Mouse (Mus musculus) liver, embryonic 12.5 days (tissue): ENCODE measurements around the gene Sdcbp2. TPM values are rescaled to one million over a fixed set of nuclear protein-coding genes. Genes with fewer than 3 reads are reported as not detected.

Source experiments
- ATAC-seq: fragments of 200-750 bp; cut with Nextera tagmentation; 2 replicates; pipeline ENCODE4 v1.8.0; 2017; ENCODE audit warnings: moderate number of reproducible peaks, mild to moderate bottlenecking, moderate library complexity
- H3K27ac ChIP-seq: fragments of 300-500 bp; sonication (generic); 2 replicates; pipeline ENCODE4 v1.5.1; 2016; ENCODE audit warnings: mild to moderate bottlenecking
- H3K27me3 ChIP-seq: fragments of 300-500 bp; sonication (generic); replicated peaks from 2 replicates; pipeline ENCODE4 v1.6.1; 2016; ENCODE audit warnings: mild to moderate bottlenecking, moderate library complexity
- H3K36me3 ChIP-seq: fragments of 300-500 bp; sonication (generic); 2 replicates; pipeline ENCODE4 v1.6.1; 2016; ENCODE audit warnings: mild to moderate bottlenecking, moderate library complexity
- H3K4me1 ChIP-seq: fragments of 300-500 bp; sonication (generic); 2 replicates; pipeline ENCODE4 v1.6.1; 2016
- H3K4me2 ChIP-seq: fragments of 300-500 bp; sonication (generic); 2 replicates; pipeline ENCODE4 v1.6.1; 2016; ENCODE audit warnings: mild to moderate bottlenecking, moderate library complexity
- H3K4me3 ChIP-seq: fragments of 300-500 bp; sonication (generic); 2 replicates; pipeline ENCODE4 v1.5.1; 2016; ENCODE audit warnings: mild to moderate bottlenecking, moderate library complexity
- H3K9ac ChIP-seq: fragments of 300-500 bp; sonication (generic); 2 replicates; pipeline ENCODE4 v1.6.1; 2016; ENCODE audit warnings: mild to moderate bottlenecking, moderate library complexity
- H3K9me3 ChIP-seq: fragments of 300-500 bp; sonication (generic); replicated peaks from 2 replicates; pipeline ENCODE4 v1.6.1; 2016; ENCODE audit warnings: mild to moderate bottlenecking, moderate library complexity
- WGBS: fragments of 180-500 bp; shearing (Covaris S2); methylation state at CpG from one replicate; pipeline ENCODE4 v1.1.7; 2016; ENCODE audit not compliant: insufficient replicate concordance; 5-methylcytosine and 5-hydroxymethylcytosine counted together
- polyA plus RNA-seq: library from polyadenylated mRNA; unstranded; fragments of >200 nt; fragmentation: Nextera tagmentation; extraction: Ambion mirVana; gene quantifications from 2 replicates; pipeline ENCODE4 v1.2.1, GENCODE M21; 2016

The Sdcbp2 gene
- polyA plus RNA-seq, 1 experiment from 2014 or later, result 0.45 TPM

DNA sequence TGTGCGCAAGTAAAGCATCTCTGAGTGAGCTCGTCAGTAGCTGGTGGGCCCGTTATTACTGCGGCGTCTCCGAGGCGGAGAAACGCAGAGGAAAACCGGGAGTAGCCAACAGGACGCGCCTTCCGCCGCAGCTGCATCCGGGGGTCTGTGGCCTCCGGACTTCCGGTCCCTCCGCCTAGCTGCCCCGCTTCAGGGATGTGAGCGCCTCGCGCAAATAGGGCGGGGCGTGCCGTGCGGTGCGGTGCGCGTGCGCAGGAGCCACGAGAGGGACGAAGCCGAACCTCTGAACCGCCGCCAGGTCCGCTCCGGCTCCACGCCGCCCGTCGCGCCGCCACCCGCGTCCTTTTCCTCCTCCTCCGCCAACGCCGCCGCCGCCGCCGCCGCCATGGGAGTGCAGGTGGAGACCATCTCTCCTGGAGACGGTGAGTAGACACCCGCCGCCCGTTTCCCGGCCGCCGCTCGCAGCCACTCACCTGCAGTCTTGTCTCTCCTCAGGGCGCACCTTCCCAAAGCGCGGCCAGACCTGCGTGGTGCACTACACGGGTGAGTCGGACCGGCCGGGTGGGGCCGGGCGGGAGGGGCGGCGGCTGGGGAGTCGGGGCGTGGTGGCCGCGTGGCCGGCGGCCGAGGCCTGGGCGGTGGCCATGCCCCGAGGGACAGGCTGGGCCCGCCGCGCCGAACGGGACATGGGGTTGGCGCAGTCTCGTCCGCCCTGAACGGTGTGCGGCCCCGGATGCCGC lies 29.9 kb upstream of the Sdcbp2 start, which contains the start of gene Fkbp1a:
Fkbp1a (plus strand) TSS at position 161 of the 740 bp plus-strand sequence.
- Histone ChIP-seq H3K27me3 (no peaks in the 10 kb centered on the region), H3K9me3 (no peaks in the 10 kb centered on the region), H3K27ac (peak within 1 kb of the TSS; percentile 86), H3K4me3 (peak within 1 kb of the TSS; percentile 80), H3K36me3 (peaks cover 32% of the 10 kb centered on the region), H3K4me1 (peaks cover 42% of the 10 kb centered on the region), H3K9ac (peak within 1 kb of the TSS; percentile 86), H3K4me2 (peak within 1 kb of the TSS; percentile 96)
- under 1% methylated on average over 56 of the region's 93 CpGs for WGBS
- ATAC-seq, result peak; percentile 95

DNA sequence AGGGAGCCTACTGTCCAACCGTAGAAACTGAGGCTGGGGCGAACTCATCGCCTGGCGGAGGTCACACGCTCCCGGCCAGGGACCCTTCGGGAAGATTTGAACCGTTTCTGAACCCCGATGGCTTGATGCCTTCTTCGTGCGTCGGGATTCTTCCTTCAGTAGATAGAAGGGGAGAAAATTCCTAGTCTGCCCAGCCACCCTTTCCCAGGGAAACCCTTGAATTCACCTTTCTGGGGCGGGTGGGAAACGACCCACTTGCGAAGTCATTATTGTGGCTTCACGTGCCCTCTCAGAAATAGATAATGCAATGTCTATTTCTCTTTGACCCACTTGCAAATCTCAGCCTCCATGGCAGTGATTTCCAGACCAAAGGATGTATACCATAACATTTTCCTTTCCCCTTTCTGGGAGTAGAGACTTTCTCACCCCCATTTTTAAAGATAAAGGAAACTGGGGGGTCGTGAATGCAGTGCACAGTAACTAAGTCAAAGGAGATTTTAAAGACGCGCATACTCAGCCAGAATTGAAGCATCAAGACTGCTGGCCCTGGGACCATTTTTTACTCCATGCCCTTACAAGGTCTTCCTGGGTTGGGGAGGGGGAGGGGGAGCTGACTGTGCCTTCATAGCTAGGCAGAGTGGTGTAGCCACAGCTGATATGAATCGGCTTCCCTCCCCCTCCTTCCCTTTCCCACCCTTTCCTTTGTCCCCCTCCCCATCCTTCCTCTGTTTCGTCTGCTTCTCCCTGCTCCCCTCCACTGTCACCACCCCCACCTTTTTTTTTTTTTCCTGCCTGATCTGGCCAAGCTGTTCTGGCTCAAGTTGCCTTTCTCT lies 29.1 kb upstream of the Sdcbp2 start:
- H3K4me3 ChIP-seq, result peak overlapping the region; percentile 80
- H3K27me3 ChIP-seq, result no peaks in the 10 kb centered on the region
- peak overlapping the region; percentile 96 for H3K4me2 ChIP-seq
- WGBS, result 3% methylated on average over 21 of the region's 21 CpGs
- peak overlapping the region; percentile 86 for H3K9ac ChIP-seq
- peaks cover 42% of the 10 kb centered on the region for H3K4me1 ChIP-seq
- ATAC-seq, result no peak
- H3K9me3 ChIP-seq, result no peaks in the 10 kb centered on the region
- H3K36me3 ChIP-seq, result peaks cover 40% of the 10 kb centered on the region
- peak overlapping the region; percentile 86 for H3K27ac ChIP-seq

DNA sequence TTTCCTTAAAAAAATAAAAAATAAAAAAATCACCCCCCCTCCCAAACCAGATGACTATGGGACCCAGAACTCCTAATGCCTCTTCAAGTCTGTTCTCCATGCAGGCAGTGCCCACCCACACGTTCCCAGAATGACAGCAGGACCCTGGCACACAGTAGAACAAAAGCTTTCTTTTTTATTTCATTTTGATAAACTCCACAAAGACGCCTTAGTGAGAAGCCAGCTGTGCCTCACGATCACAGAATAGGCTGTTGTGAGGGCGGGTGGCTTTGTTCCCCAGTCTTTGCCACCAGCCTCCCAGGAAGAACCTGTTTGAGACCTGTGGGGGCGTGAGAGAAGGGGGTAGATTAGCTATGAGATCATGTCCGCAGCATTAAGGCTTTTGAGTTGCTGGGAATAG lies 27.7 kb upstream of the Sdcbp2 start:
- H3K4me3 ChIP-seq, result no peak overlapping the region
- 53% methylated on average over 6 of the region's 6 CpGs for WGBS
- H3K27ac ChIP-seq, result no peak overlapping the region
- H3K4me2 ChIP-seq, result peak overlapping the region; percentile 96
- no peaks in the 10 kb centered on the region for H3K27me3 ChIP-seq
- no peak overlapping the region for H3K9ac ChIP-seq
- H3K36me3 ChIP-seq, result peaks cover 53% of the 10 kb centered on the region
- no peak for ATAC-seq
- H3K4me1 ChIP-seq, result peaks cover 42% of the 10 kb centered on the region
- H3K9me3 ChIP-seq, result no peaks in the 10 kb centered on the region

DNA sequence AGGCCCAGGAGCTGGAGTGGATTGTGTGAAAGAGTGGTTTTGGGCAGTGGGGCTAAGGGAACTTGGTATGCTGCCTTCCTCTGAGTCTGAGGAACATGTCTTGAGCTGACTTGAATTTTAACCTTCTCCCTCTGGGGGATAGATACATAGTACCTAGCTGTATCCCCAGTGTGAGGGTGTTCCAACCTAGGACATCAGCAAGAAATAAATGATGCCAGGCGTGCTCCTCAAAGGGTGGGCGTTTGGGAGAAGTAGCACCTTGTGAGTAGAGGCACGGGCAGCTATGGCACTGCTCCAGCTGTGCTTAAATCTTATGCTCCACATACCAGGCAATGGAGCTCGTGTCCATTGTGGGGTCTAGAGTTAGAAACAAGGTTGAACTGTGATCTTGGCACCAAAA lies 25.9 kb upstream of the Sdcbp2 start:
- Histone ChIP-seq H3K27ac (no peak overlapping the region), H3K4me3 (no peak overlapping the region), H3K4me1 (peaks cover 43% of the 10 kb centered on the region), H3K4me2 (no peak overlapping the region), H3K36me3 (peaks cover 72% of the 10 kb centered on the region), H3K9me3 (no peaks in the 10 kb centered on the region), H3K27me3 (no peaks in the 10 kb centered on the region), H3K9ac (no peak overlapping the region)
- 75% methylated on average over 4 of the region's 4 CpGs for WGBS
- ATAC-seq, result no peak

DNA sequence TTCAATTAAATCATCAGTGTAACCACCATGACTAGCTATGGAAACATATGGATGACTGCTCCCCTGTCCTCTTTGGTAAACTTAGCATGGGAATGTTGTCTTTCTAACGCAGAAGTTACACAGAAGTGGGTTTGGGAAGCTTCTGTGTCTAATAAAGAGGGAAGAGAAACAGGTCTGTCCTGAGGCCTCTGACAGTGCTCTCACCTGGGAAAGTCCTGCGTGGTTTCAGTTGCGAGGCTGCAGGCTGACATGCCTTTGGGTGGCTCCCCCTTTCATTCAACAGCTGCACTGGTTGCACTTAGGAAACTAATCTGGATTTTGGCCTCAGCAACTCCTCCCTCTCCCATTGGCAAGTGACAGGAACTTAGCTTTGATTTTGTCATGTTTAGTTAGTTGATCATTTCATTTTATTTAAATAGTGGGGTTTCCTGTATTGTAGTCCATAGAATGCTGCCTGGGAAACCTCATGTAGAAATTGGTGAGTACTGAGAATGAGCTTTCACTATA lies 22.8 kb upstream of the Sdcbp2 start:
- H3K4me3 ChIP-seq, result no peak overlapping the region
- H3K27me3 ChIP-seq, result no peaks in the 10 kb centered on the region
- peaks cover 16% of the 10 kb centered on the region for H3K4me1 ChIP-seq
- no peaks in the 10 kb centered on the region for H3K9me3 ChIP-seq
- peaks cover 95% of the 10 kb centered on the region for H3K36me3 ChIP-seq
- H3K27ac ChIP-seq, result no peak overlapping the region
- H3K9ac ChIP-seq, result no peak overlapping the region
- 81% methylated on average over 3 of the region's 3 CpGs for WGBS
- no peak overlapping the region for H3K4me2 ChIP-seq
- ATAC-seq, result no peak

DNA sequence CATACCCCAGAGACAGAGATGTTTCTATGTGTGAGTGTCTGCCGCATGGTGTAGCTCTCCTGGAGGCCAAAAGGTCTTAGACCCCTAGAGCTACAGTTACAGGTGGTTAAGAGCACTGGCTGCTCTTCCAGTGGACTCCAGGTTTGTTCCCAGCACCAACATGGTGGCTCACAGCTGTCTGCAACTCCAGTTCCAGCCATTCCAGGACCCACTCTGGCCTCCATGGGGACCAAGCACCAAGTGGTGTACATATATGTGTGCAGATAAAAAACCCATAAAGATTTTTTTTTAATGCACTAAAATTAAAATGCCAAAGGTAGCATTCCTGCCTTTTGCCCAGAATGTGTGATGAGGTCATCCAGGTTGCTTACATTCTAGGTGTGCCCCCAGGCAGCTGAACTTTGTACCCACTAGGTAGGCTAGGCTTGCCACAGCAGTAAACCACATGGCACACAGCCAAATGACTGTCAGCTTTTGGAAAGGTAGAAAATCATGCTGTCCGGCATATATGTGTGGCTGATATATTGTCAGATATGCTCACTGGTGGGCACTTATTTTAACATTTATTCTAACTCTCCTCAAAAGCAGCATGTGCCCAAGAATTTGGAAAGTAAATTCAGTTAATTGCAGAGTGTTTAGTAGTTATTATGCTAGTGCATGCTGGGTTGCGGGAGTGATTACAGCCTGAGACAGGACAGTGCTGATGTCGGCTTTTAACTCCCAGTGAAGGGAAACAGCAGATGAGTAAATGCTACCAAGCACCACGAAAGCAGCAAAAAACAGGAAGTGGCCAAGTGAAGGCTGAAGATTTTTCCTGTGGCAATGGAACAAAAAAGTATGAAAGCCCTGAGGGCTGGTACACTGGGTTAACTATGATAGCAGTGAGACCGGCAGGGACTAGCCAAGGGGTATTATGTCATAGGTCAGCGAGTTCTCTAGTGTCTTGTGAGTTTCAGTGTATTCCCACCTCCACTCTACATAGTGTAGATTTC lies 9.2 kb upstream of the Sdcbp2 start:
- Histone ChIP-seq H3K9me3 (no peaks in the 10 kb centered on the region), H3K27me3 (no peaks in the 10 kb centered on the region), H3K9ac (no peak overlapping the region), H3K4me3 (no peak overlapping the region), H3K36me3 (peaks cover 55% of the 10 kb centered on the region), H3K4me1 (peaks cover 8% of the 10 kb centered on the region; the same call in 1 of the 2 replicates), H3K4me2 (no peak overlapping the region), H3K27ac (no peak overlapping the region)
- ATAC-seq, result peak; percentile 30; the same call in 1 of the 2 replicates
- WGBS, result 65% methylated on average over 7 of the region's 7 CpGs

DNA sequence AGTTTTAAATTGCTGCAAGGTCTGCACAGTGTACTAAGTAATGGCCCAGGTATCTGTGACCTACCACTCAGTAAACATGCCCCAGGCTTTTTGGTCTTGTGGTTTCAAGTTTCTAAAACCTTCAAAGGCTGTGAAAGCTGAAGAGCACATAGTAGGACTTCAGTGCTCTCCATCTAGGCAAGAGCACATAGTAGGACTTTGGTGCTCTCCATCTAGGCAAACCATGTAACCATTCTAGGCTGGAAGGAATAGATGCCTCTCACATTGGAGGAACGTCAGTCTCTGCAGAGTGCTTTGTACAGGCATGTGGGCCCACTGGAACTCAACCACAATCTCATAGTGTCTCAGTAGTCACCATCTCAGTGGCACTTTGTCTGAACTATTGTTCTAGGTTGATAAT lies 8.4 kb upstream of the Sdcbp2 start:
- peaks cover 48% of the 10 kb centered on the region for H3K36me3 ChIP-seq
- no peak overlapping the region for H3K27ac ChIP-seq
- H3K9me3 ChIP-seq, result no peaks in the 10 kb centered on the region
- H3K4me2 ChIP-seq, result no peak overlapping the region
- H3K4me1 ChIP-seq, result peaks cover 8% of the 10 kb centered on the region; the same call in 1 of the 2 replicates
- no peak overlapping the region for H3K4me3 ChIP-seq
- H3K27me3 ChIP-seq, result no peaks in the 10 kb centered on the region
- no peak overlapping the region for H3K9ac ChIP-seq
- ATAC-seq, result no peak
- 63% methylated on average over 1 of the region's 1 CpGs for WGBS

DNA sequence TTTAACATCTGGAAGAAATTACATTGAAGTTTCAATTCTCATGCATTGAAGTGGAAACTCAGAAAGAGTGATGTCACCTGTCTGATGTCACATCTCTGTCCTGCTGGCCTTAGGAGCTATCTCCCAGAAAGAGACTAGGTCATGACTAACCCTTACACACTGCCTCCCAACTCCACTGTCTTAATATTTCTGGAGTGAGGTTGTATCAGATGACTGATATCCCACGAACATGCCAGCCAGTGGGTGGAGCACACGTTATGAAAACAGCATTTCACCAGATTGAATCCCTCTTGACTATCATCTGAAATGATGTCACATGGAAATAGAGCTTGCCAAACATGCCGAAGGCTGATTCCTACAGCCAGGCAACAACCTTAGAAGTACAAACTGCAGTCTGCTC lies 7.4 kb upstream of the Sdcbp2 start:
- H3K4me3 ChIP-seq, result no peak overlapping the region
- H3K36me3 ChIP-seq, result peaks cover 38% of the 10 kb centered on the region
- peaks cover 8% of the 10 kb centered on the region; the same call in 1 of the 2 replicates for H3K4me1 ChIP-seq
- no peak for ATAC-seq
- H3K27ac ChIP-seq, result no peak overlapping the region
- WGBS, result 55% methylated on average over 3 of the region's 3 CpGs
- no peaks in the 10 kb centered on the region for H3K27me3 ChIP-seq
- no peaks in the 10 kb centered on the region for H3K9me3 ChIP-seq
- H3K4me2 ChIP-seq, result no peak overlapping the region
- H3K9ac ChIP-seq, result no peak overlapping the region

DNA sequence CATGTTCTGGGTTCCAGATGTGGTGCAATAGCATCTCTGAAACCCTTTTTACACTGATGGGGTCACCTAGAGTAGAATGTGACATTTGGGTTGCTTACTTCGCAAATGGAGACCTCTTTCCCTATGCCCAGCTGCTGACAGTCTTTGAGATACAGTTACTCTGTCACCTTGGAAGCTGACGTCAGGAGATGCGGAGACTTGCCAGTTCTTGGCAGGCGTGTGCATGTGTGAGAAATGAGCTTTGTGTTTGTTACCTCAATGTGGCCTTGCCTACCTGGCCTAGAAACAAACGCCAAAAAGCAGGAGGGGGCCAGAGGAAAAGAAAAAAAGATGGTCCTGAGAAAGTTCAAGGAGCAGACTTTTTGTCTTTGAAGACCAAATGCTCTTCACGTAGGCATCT lies 5.6 kb upstream of the Sdcbp2 start:
- 72% methylated on average over 6 of the region's 6 CpGs for WGBS
- Histone ChIP-seq H3K27ac (no peak overlapping the region), H3K9me3 (no peaks in the 10 kb centered on the region), H3K4me1 (peaks cover 8% of the 10 kb centered on the region; the same call in 1 of the 2 replicates), H3K27me3 (no peaks in the 10 kb centered on the region), H3K36me3 (peaks cover 19% of the 10 kb centered on the region), H3K9ac (no peak overlapping the region), H3K4me3 (no peak overlapping the region), H3K4me2 (no peak overlapping the region)
- no peak for ATAC-seq

DNA sequence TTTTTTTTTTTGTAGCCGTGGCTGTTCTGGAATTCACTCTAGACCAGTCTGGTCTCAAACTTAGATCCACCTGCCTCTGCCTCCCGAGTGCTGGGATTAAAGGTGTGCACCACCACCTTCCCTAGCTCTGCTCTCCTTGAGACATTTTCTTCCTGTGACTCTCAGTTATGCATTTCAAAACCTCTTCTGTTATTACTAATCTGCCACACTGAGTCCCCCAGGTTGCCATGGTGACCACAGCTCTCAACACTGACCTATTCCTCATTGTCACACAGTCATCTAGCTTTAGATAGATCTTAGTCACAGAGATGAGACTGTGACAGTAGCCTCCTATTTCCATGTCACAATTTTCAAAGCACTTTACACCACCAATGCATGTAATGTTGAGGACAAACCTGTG lies 3.0 kb upstream of the Sdcbp2 start:
- Histone ChIP-seq H3K4me1 (no peaks in the 10 kb centered on the region), H3K27me3 (peaks cover 7% of the 10 kb centered on the region; the same call in 1 of the 2 replicates), H3K27ac (no peak overlapping the region), H3K4me3 (no peak overlapping the region), H3K4me2 (no peak overlapping the region), H3K9me3 (no peaks in the 10 kb centered on the region), H3K36me3 (peaks cover 3% of the 10 kb centered on the region; the same call in 1 of the 2 replicates), H3K9ac (no peak overlapping the region)
- no peak for ATAC-seq
- WGBS, result 47% methylated on average over 2 of the region's 2 CpGs

DNA sequence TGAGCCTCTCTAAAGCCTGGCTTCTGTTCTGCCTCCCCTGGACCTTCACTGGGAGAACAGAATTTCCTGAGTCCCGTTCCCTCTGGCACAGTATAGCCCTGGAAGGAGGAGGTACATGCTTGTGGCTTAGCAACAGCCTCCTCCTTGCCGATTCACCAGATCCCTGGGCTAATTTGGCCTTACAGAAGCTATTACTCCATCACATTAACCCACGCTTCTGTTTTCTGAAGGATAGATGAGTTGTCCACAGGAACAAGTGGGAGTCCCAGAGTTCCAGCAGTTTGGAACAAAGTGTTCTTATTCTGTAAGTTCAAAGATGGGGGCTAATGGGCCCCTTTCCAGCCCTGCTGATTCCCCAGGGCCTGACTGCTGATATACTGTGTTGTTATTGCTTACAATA lies 1.2 kb downstream of the Sdcbp2 start:
- no peak overlapping the region for H3K4me2 ChIP-seq
- no peak for ATAC-seq
- 59% methylated on average over 3 of the region's 3 CpGs for WGBS
- no peaks in the 10 kb centered on the region for H3K36me3 ChIP-seq
- H3K9ac ChIP-seq, result no peak overlapping the region
- H3K9me3 ChIP-seq, result no peaks in the 10 kb centered on the region
- H3K27me3 ChIP-seq, result peaks cover 11% of the 10 kb centered on the region; the same call in 1 of the 2 replicates
- no peak overlapping the region for H3K4me3 ChIP-seq
- peaks cover 14% of the 10 kb centered on the region; the same call in 1 of the 2 replicates for H3K4me1 ChIP-seq
- H3K27ac ChIP-seq, result no peak overlapping the region
